Mouse (Mus musculus) left cerebral cortex, adult 11 months (tissue): ENCODE measurements around the gene Dclre1a.

Experiments used
- DNase-seq: peaks from one replicate; pipeline ENCODE4 v3.0.0; 2022; ENCODE audit warnings: low spot score

Dclre1a gene

GRCm38 (mm10) chr19:56547456-56548229, at the start of gene Dclre1a:
TSS of gene Dclre1a (minus strand) at chr19:56548222.
- DNase-seq: peak; percentile 31

- no peak for DNase-seq
Measured at GRCm38 (mm10) chr19:56592472-56592871, 44.5 kb upstream of the Dclre1a start.

DNA sequence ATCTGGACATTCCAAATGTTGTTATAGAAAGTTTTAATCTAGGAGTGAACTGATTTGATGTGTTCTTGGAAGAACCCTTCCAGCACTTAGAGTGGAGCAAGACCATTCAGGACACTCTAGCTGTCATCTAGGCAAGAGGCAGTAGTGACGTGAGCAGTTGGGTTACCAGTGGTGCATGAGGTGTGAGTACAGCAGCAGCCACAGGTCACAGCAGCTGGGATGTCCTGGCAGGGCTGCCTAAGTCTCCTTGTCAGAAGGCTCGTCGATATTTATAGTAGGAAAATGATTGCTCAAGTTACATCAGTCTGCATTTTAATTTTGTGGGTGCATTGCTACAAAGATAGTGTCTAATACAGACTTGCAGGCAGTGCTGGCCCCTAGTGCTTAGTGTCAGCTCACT, 42.2 kb upstream of the Dclre1a start:
- no peak for DNase-seq

DNA sequence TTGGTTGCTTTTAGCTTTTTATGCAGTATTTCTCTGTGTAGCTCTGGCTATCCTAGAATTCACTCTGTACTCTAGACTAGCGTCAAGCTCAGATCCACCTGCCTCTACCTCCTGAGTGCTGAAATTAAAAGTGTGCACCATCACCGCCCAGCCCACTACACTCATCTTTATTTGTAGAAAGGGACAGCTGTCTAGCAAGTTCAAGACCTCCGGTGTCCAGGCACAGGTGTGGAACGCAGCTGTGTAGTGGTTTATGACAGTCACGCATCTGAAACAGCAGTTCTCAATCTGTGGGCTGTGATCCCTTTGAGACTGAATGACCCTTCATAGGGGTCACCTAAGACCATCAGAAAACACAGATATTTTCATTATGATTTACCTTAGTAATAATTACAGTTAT, 41.4 kb upstream of the Dclre1a start:
- no peak for DNase-seq

DNA sequence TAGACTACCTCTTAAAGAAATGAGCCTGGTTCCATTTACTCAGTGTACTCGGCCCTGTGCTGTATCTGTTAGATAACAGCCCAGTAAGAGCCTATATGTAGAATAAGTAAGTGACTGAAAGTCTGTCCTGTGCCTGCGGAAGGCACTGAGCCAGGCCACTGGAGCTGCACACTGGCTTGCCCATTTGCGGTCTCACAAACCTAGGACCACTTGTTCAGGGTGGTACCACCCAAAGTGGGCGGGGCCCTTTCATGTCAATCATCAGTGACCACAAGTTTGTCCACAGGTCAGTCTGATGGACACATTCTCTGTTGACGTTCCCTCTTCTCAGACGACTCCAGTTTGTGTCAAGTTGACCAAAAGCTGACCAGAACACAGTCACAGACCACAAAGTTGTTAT, 41.0 kb upstream of the Dclre1a start:
- DNase-seq: no peak

DNA sequence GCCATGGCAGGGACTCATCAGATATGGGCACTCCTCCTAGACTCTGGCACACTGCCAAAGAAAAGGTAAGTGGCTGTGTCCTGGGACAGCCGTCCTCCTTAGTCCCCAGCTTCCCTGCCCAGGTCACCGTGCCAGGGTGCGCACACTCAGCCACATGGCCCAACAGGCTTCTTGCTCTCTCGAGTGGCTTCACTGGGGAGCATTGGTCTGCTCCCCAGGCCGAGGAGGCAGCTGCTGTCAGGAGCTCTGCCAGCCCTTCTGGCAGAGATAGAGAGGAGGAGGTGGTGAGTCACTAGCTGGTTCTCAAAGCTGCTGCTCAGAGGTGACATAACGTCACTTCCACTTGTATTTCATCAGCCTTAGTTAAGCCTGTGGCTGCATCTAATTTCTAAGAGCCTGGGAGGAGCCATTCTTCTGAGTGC, 40.2 kb upstream of the Dclre1a start:
- DNase-seq: peak; percentile 77

GRCm38 (mm10) chr19:56586320-56586719, 38.3 kb upstream of the Dclre1a start:
- no peak for DNase-seq

DNA sequence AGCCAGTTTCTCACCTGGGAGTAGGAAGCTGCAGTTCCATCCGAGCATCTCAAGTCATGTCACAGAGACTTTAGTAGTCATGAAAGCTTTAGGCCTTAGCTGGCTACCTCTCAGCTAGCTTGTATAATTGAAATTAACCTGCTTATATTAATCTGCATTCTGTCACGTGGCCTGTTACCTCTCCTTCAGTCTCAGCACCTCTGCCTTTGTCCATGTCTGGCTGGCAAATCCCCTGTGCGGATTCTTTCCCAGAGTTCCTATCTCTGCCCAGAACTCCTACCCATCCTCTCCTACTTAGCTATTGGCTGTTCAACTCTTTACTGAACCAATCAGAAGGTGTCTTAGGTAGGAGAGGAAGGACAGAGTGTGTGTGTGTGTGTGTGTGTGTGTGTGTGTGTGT, 36.3 kb upstream of the Dclre1a start:
- no peak for DNase-seq

GRCm38 (mm10) chr19:56583785-56584184, 35.8 kb upstream of the Dclre1a start:
- DNase-seq: no peak

DNA sequence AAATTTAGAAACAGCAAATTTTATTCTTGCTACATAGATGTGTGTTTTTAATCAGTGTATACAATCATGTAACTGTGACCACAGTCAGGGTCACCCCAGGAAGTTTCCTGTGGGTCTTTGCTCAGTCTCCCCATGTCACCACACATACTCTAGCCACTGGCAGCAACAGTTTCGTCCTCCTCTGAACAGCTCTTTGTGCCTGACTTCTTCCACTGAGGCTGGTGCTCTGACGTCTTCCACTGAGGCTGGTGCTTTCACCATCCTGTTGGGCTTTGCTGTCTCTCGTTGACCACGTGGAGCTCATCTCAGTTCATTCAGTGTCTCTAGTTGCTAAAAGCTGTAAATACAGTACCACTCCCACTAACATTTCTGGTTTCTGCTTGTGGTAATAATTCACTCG, 34.0 kb upstream of the Dclre1a start:
- DNase-seq: no peak

- DNase-seq: no peak
Measured at GRCm38 (mm10) chr19:56577801-56578200, 29.8 kb upstream of the Dclre1a start.

DNA sequence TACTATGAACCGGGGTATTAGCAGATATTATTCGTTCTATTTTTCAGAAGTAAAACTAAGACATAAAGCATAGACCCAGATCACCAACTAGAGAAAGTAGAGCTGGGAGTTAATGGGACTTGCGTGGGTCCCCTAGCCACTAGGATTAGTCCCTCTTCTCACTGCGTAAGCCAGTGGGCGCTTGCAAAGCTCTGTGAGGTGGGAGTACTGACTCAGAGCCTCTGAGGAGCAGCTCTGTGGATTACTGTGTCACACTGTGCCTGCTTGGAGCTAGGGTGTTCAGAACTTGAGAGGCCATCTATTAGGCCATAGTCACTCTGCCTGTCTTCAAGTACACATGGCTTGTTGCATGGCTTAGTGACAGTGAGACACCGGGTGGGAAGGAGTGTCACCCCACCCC, 25.2 kb upstream of the Dclre1a start:
- peak; percentile 35 for DNase-seq

DNA sequence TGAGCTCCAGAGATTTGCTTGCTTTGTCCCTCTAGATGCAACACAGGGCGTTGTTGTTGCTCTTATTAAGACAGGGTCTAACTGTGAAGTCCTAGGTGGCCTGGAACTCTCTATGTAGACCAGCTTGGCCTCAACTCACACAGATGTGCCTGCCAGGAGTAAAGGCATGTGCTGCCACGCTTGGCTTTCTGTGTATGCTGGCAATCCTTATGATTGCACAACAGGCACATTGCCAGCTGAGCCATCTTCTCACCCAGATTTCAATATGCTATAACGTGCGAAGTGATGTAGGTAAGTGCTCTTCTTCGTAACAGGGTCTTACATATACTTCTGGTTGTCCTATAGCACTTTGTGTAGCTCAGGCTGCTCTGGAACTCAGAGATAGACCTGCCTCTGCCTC, 23.9 kb upstream of the Dclre1a start:
- no peak for DNase-seq

DNA sequence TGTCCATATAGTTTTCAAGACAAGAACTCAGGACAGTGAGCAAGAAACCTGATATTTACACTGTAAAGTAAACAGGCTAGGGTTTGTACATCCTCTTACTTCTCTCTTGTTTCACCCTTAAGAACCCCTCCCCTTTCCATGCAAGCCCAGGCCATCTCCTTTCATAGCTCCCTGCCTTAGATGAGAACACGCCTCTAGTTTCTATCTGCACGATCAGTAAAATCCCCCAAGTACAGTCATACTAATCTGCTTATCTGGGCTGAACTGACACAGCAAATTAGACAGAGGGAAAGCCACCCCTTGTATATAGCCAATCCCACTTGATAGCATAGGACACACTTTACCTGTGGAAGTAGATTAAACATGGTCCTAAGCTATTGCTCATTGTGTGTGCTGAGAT, 23.2 kb upstream of the Dclre1a start:
- DNase-seq: no peak

DNA sequence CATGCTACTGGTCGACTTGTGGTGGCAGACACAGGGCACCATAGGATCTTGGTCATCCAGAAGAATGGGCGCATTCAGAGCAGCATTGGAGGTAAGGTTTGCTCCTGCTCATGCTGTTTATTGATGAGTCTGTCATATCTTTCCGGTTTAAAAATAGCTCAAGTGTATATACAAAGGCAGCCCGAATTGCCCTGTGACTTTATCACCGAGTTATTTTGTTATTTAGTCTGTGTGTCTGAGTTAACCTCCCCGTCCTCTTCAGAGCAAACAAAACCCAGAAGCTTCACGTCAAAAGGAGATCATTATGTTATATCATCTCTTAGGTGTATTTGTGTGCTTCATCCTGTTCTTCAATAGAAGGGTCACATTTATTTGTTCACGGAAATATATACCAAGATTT, 22.8 kb upstream of the Dclre1a start:
- no peak for DNase-seq

DNA sequence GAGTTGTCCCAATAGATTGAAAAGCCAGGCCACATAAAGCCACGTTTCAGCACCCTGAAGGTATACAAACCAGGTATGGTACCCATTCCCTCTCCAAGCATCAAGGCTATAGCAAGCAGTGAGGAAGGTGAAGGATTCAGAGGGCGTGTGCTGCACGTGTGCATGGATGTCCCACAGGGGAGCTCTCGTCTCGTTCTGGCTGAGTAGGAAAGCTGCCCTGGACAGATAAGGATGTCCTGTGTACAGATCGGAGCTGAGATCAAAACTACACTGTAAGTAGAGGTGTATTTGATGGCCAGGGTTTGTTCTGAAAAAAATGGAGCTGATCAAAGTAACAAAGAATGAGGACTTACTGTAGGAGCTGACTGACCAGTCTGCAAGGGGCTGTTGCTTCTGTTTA, 18.9 kb upstream of the Dclre1a start:
- DNase-seq: no peak

DNA sequence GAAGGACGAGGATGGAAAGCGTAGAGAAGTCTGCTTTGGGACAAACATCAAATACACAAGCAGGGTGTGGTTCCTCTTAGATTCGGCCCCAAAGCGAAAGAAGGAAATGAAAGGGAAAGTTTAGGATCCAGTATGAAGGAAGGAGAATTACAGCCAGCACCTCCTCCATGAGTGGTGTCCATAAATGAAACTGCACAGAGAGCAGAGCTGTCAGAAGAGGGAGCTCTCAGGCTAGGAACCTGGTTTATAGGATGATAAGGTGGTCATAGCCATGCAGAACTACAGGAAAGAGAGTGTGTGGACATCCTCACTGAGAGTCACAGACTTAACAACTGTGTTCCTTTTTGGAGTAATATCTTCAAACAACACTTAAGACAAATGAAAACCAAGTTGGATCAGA, 18.0 kb upstream of the Dclre1a start:
- DNase-seq: peak; percentile 44

- DNase-seq: no peak
Measured at GRCm38 (mm10) chr19:56565358-56565757, 17.3 kb upstream of the Dclre1a start.

DNA sequence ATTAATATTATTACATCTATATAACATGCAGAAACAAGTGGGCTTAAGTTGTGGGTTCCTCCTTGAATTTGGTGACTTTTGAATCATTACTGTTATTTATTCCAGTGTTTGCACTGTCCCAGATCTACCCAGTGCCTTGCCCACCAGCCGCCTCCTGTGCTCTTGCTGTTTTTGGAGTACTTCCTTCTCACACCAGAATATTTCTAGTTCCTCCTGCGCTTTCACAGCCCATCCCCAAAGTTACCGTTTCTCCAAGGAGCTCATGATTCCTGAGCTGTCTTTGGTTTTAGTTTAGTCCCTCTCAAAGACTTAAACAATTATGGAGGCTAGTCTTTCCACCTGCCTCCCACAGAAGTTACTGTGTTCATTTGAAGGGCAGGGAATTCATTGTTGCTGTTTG, 15.4 kb upstream of the Dclre1a start:
- DNase-seq: no peak

DNA sequence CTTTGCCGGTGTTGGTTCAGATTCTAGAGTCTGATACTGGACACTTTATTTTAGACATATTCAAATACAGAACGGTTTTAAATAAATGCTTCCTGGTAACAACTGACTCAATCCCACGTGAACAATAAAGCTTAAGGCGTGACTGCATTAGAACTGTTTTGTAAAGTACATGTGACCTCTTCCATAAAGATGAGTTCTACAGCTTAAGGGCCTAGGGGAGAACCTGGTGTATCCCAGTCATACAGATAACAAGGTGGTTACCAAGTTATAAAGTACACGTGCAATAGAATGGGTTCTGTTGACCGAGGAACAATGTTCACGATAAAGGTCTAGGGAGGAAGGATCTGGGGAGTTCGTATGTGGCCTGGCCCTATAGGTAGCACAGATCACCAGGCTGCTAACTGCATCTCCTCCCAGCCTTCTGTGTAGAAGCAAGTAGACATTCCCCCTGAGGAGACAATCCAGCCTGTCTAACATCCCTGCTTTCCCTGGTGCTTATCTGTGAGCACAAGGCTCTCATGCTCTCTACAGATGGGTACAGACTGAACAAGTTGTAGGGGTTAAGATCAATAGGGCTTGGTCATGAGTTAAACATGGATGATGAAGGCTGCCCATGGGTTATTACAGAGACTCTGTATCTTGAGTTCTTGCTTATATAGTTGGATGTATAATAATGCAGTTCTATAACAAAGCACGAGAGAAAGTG, 14.6 kb upstream of the Dclre1a start:
- no peak for DNase-seq

- no peak for DNase-seq
Measured at GRCm38 (mm10) chr19:56555972-56556371, 8.0 kb upstream of the Dclre1a start.

- DNase-seq: no peak
Measured at GRCm38 (mm10) chr19:56553177-56553576, 5.2 kb upstream of the Dclre1a start.

GRCm38 (mm10) chr19:56549033-56549680, 1.1 kb upstream of the Dclre1a start:
- DNase-seq: no peak
